Mouse (Mus musculus): ENCODE measurements around the gene Cnn1. TPM values are rescaled to one million over a fixed set of nuclear protein-coding genes. Genes with fewer than 3 reads are reported as not detected.

Gene Cnn1
- total RNA-seq, 1 experiment: 25.6 TPM

- Histone ChIP-seq H3K4me1 (ENCODE audit: control insufficient read depth in 2 of 2, insufficient read depth in 2 of 2, low read length in 2 of 2, poor library complexity in 1 of 2) (peaks cover 0 to 2% of the 10 kb centered on the region in 2 experiments; a peak in 1 of 4 replicates), H3K36me3 (ENCODE audit: control insufficient read depth, insufficient read depth, low read length, poor library complexity, severe bottlenecking) (no peaks in the 10 kb centered on the region), H3K9ac (ENCODE audit: insufficient read depth, low read depth, low read length, poor library complexity, severe bottlenecking) (no peak overlapping the region), H3K9me3 (ENCODE audit: control insufficient read depth, insufficient read depth, low read depth, low read length) (no peaks in the 10 kb centered on the region), H3K4me3 (ENCODE audit: insufficient read depth in 1 of 2, low read depth in 1 of 2, low read length in 2 of 2, poor library complexity in 1 of 2, severe bottlenecking in 1 of 2) (no peak overlapping the region), H3K27ac (ENCODE audit: insufficient read depth, low read depth, low read length, poor library complexity, severe bottlenecking) (no peak overlapping the region)
- no peak for DNase-seq (ENCODE audit: low read depth, low spot score)
- TF ChIP-seq ZC3H11A (IDR thresholded peaks at IDR 0.05; ENCODE audit: borderline replicate concordance, low read depth, low read length): no peak
- TF ChIP-seq HCFC1 (IDR thresholded peaks at IDR 0.05; ENCODE audit: borderline replicate concordance, insufficient read depth, low read length): no peak
- TF ChIP-seq ZNF384 (IDR thresholded peaks at IDR 0.05; ENCODE audit: low read depth, low read length): no peak
- no peak for TF ChIP-seq MAFK (IDR thresholded peaks at IDR 0.05; ENCODE audit: insufficient read depth, low read depth, low read length)
- TF ChIP-seq CHD2 (IDR thresholded peaks at IDR 0.05; ENCODE audit: low read depth, low read length): no peak
- in situ Hi-C loops (cut with MboI; ENCODE audit: low sequenced_read_pairs in 2 of 2, unreplicated experiment in 2 of 2): no loop called here
Measured at GRCm38 (mm10) chr9:22087034-22087618, 11.9 kb upstream of the Cnn1 start.

DNA sequence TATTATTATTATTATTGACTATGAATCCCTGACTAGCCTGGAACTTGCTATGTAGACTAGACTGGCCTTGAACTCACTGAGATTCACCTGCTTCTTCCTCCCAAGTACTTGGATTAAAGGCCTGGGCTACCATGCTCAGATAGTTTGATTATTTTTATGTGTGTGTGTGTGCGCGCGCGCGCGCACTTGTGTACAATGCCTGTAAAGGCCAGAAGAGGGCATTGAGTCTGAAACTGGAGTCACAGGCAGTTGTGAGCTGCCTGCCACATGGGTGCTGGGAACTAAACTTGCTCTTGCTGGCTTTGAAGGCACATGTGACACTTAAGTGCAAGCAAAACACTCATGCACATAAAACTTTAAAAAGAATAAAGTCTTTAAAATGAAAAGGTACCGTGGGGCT, 9.7 kb upstream of the Cnn1 start:
- Histone ChIP-seq H3K4me1 (ENCODE audit: control insufficient read depth in 2 of 2, insufficient read depth in 2 of 2, low read length in 2 of 2, poor library complexity in 1 of 2) (peaks cover 0 to 3% of the 10 kb centered on the region in 2 experiments; a peak in 1 of 4 replicates), H3K9me3 (ENCODE audit: control insufficient read depth, insufficient read depth, low read depth, low read length) (no peaks in the 10 kb centered on the region), H3K27ac (ENCODE audit: insufficient read depth, low read depth, low read length, poor library complexity, severe bottlenecking) (no peak overlapping the region), H3K9ac (ENCODE audit: insufficient read depth, low read depth, low read length, poor library complexity, severe bottlenecking) (no peak overlapping the region), H3K36me3 (ENCODE audit: control insufficient read depth, insufficient read depth, low read length, poor library complexity, severe bottlenecking) (no peaks in the 10 kb centered on the region), H3K4me3 (ENCODE audit: insufficient read depth in 1 of 2, low read depth in 1 of 2, low read length in 2 of 2, poor library complexity in 1 of 2, severe bottlenecking in 1 of 2) (no peak overlapping the region)
- DNase-seq (ENCODE audit: low read depth, low spot score): no peak
- TF ChIP-seq HCFC1 (IDR thresholded peaks at IDR 0.05; ENCODE audit: borderline replicate concordance, insufficient read depth, low read length) (no peak), ZC3H11A (IDR thresholded peaks at IDR 0.05; ENCODE audit: borderline replicate concordance, low read depth, low read length) (no peak), CHD2 (IDR thresholded peaks at IDR 0.05; ENCODE audit: low read depth, low read length) (no peak), MAFK (IDR thresholded peaks at IDR 0.05; ENCODE audit: insufficient read depth, low read depth, low read length) (no peak), ZNF384 (IDR thresholded peaks at IDR 0.05; ENCODE audit: low read depth, low read length) (no peak)
- in situ Hi-C loops (cut with MboI; ENCODE audit: low sequenced_read_pairs in 2 of 2, unreplicated experiment in 2 of 2): no loop called here

GRCm38 (mm10) chr9:22089986-22090385, 9.0 kb upstream of the Cnn1 start:
- DNase-seq (ENCODE audit: low read depth, low spot score): no peak
- H3K4me1 ChIP-seq (ENCODE audit: control insufficient read depth in 2 of 2, insufficient read depth in 2 of 2, low read length in 2 of 2, poor library complexity in 1 of 2): peaks cover 0 to 3% of the 10 kb centered on the region in 2 experiments; a peak in 1 of 4 replicates
- H3K4me3 ChIP-seq (ENCODE audit: insufficient read depth in 1 of 2, low read depth in 1 of 2, low read length in 2 of 2, poor library complexity in 1 of 2, severe bottlenecking in 1 of 2): no peak overlapping the region
- H3K9ac ChIP-seq (ENCODE audit: insufficient read depth, low read depth, low read length, poor library complexity, severe bottlenecking): no peak overlapping the region
- TF ChIP-seq ZNF384 (IDR thresholded peaks at IDR 0.05; ENCODE audit: low read depth, low read length) (no peak), CHD2 (IDR thresholded peaks at IDR 0.05; ENCODE audit: low read depth, low read length) (no peak), MAFK (IDR thresholded peaks at IDR 0.05; ENCODE audit: insufficient read depth, low read depth, low read length) (no peak), HCFC1 (IDR thresholded peaks at IDR 0.05; ENCODE audit: borderline replicate concordance, insufficient read depth, low read length) (no peak), ZC3H11A (IDR thresholded peaks at IDR 0.05; ENCODE audit: borderline replicate concordance, low read depth, low read length) (no peak)
- no peak overlapping the region for H3K27ac ChIP-seq (ENCODE audit: insufficient read depth, low read depth, low read length, poor library complexity, severe bottlenecking)
- in situ Hi-C loops (cut with MboI; ENCODE audit: low sequenced_read_pairs in 2 of 2, unreplicated experiment in 2 of 2): no loop called here
- no peaks in the 10 kb centered on the region for H3K36me3 ChIP-seq (ENCODE audit: control insufficient read depth, insufficient read depth, low read length, poor library complexity, severe bottlenecking)
- H3K9me3 ChIP-seq (ENCODE audit: control insufficient read depth, insufficient read depth, low read depth, low read length): no peaks in the 10 kb centered on the region

- no peak overlapping the region for H3K27ac ChIP-seq (ENCODE audit: insufficient read depth, low read depth, low read length, poor library complexity, severe bottlenecking)
Measured at GRCm38 (mm10) chr9:22092746-22093145, 6.3 kb upstream of the Cnn1 start.

More at GRCm38 (mm10) chr9:22092746-22093145, 6.3 kb upstream of the Cnn1 start:
- Histone ChIP-seq H3K4me1 (ENCODE audit: control insufficient read depth in 2 of 2, insufficient read depth in 2 of 2, low read length in 2 of 2, poor library complexity in 1 of 2) (peaks cover 0 to 1% of the 10 kb centered on the region in 2 experiments; a peak in 1 of 4 replicates), H3K36me3 (ENCODE audit: control insufficient read depth, insufficient read depth, low read length, poor library complexity, severe bottlenecking) (no peaks in the 10 kb centered on the region), H3K9me3 (ENCODE audit: control insufficient read depth, insufficient read depth, low read depth, low read length) (no peaks in the 10 kb centered on the region), H3K4me3 (ENCODE audit: insufficient read depth in 1 of 2, low read depth in 1 of 2, low read length in 2 of 2, poor library complexity in 1 of 2, severe bottlenecking in 1 of 2) (no peak overlapping the region), H3K9ac (ENCODE audit: insufficient read depth, low read depth, low read length, poor library complexity, severe bottlenecking) (no peak overlapping the region)
- in situ Hi-C loops (cut with MboI; ENCODE audit: low sequenced_read_pairs in 2 of 2, unreplicated experiment in 2 of 2): no loop called here
- DNase-seq (ENCODE audit: low read depth, low spot score): no peak
- TF ChIP-seq ZNF384 (IDR thresholded peaks at IDR 0.05; ENCODE audit: low read depth, low read length) (peak; percentile 60; the same call in 1 of the 2 replicates), ZC3H11A (IDR thresholded peaks at IDR 0.05; ENCODE audit: borderline replicate concordance, low read depth, low read length) (no peak)
